Mouse (Mus musculus) CH12.LX (cell line): ENCODE results near the gene Cdk2ap2.
"Not testable (repeated sequence)": the region's sequence is repeated elsewhere in the genome, so short reads cannot be mapped to it uniquely, and the experiment has no call there.

Experiments used
- CTCF ChIP-seq, 2 experiments: IDR thresholded peaks in 1 of 2; conservative IDR thresholded peaks in 1 of 2; 2 replicates each; pipeline ENCODE4 v1.5.1; 2011 to 2012; ENCODE audit warnings: low read depth in 2 of 2, low read length in 2 of 2, improper control_type of control experiment in 1 of 2, inconsistent platforms in 1 of 2, mild to moderate bottlenecking in 1 of 2, moderate library complexity in 1 of 2
- EP300 ChIP-seq: IDR thresholded peaks from 2 replicates; pipeline ENCODE4 v1.6.1; 2011; ENCODE audit warnings: low read length, improper control_type of control experiment
- HCFC1 ChIP-seq: IDR thresholded peaks from 2 replicates; pipeline ENCODE4 v1.6.1; 2012; ENCODE audit warnings: low read depth, mild to moderate bottlenecking, inconsistent platforms, low read length, improper control_type of control experiment
- POLR2A ChIP-seq: IDR thresholded peaks from 2 replicates; pipeline ENCODE4 v1.6.1; 2011; ENCODE audit warnings: low read depth, mild to moderate bottlenecking, improper control_type of control experiment, low read length
- POLR2AphosphoS2 ChIP-seq: IDR thresholded peaks from 2 replicates; pipeline ENCODE4 v1.6.1; 2011; ENCODE audit warnings: low read depth, low read length, improper control_type of control experiment
- UBTF ChIP-seq: IDR thresholded peaks from 2 replicates; pipeline ENCODE4 v1.6.1; 2012; ENCODE audit warnings: low read depth, mild to moderate bottlenecking, inconsistent platforms, low read length, improper control_type of control experiment, moderate library complexity
- USF2 ChIP-seq: conservative IDR thresholded peaks from 2 replicates; pipeline ENCODE4 v1.6.1; 2011; ENCODE audit warnings: low read depth, low read length, improper control_type of control experiment
- ZNF384 ChIP-seq: IDR thresholded peaks from 2 replicates; pipeline ENCODE4 v1.6.1; 2012; ENCODE audit warnings: low read depth, low read length, improper control_type of control experiment, inconsistent platforms

- TF ChIP-seq CTCF (conservative IDR thresholded peaks at IDR 0.05 in 1 of 2, IDR thresholded peaks at IDR 0.05 in 1 of 2; ENCODE audit: low read depth in 2 of 2, low read length in 2 of 2); POLR2A; UBTF; POLR2AphosphoS2; ZNF384; USF2; HCFC1; EP300: not testable (repeated sequence)
Observed at GRCm38 (mm10) chr19:4064501-4064900, 32.5 kb upstream of the Cdk2ap2 start.
